Mouse (Mus musculus): Measurements from ENCODE around the gene Rnf126.

- TF ChIP-seq CTCF (IDR thresholded peaks at IDR 0.05; ENCODE audit: low read depth) = no peak
- no peak for TF ChIP-seq EP300 (IDR thresholded peaks at IDR 0.05; ENCODE audit: low read depth)
Measured at GRCm38 (mm10) chr10:79781139-79781538, 14.4 kb upstream of the Rnf126 start.
